Mouse (Mus musculus) retina, adult 2 months (tissue): ENCODE data around the gene Agpat2.

Experiments
- DNase-seq: peaks from one replicate; pipeline ENCODE4 v3.0.0-alpha.2; 2012; ENCODE audit warnings: low read depth, low spot score

Gene Agpat2

DNA sequence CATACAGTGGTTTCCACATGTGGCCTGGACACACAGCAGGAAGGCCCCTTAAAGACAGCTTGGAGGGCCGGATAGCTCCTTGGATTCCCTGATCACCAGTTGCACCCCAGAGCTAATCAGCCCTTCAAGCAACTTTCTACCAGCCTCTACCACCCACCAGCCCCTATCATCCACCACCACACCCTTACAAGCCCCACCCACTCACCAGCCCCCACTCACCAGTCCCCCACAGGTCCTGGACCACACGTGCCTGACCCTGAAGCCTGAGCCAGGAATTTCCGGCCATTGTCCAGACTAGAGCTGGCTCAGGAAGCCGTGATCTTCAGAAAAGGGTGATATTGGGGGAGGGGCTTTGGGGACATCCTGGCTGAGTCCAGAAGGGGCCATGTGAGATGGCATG lies 28.4 kb downstream of the Agpat2 start:
- DNase-seq, result no peak

DNA sequence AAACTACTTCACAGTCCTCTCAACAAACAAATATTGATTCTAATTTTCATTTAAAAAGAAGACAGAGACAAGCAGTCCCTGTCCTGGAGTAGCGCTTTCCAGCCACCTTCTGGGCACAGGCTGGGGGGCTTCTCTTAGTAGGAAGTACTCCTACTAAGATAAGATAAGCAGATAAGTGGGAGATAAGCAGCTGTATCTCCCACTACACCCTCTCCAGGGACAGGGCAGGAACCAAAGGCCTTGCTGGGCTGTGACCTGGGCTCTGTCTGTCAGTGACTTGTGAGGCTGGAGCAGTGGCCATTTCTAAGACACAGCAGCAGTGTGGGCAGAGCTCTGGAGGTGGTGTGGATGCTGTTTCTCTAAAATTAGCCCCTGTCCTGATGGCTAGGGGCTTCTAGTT lies 28.8 kb downstream of the Agpat2 start:
- DNase-seq, result no peak

DNA sequence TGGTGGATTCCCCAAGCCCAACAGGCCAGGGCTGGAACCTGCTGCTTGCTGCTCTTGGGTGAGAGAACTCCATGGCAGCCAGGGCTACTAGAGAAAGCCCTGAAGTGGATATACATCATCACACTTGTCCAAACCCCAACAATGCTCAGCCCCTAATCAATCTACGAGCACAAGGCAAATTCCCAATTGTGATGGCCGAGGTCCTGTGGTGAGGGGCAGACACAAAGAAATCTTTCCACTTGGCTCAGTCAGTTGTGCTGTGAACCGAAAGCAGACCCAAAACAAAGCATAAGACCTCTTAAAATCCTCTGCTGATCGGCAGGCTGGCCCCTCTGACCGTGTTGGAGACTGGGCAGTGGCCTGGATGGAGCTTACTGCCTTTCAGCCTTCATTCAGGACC lies 29.4 kb downstream of the Agpat2 start:
- DNase-seq, result no peak

DNA sequence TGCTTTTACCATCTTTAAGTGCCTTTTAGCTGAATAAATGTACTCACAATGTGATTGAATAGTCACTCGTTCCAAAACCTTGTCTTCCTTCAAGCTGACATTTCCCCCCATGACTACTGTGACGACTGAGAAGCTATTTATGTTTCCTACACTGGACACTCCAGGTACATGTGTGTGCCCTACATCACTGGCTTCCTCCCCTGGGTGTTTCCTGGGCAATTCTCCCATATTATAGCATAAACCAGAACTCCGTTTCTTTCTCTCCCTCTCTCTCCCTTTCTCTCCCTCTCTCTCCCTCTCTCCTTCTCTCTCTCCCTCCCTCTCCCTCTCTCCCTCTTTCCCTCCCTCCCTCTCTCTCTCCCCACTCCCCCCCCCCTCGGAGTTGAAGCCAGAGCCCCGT lies 30.4 kb downstream of the Agpat2 start:
- DNase-seq, result no peak

DNA sequence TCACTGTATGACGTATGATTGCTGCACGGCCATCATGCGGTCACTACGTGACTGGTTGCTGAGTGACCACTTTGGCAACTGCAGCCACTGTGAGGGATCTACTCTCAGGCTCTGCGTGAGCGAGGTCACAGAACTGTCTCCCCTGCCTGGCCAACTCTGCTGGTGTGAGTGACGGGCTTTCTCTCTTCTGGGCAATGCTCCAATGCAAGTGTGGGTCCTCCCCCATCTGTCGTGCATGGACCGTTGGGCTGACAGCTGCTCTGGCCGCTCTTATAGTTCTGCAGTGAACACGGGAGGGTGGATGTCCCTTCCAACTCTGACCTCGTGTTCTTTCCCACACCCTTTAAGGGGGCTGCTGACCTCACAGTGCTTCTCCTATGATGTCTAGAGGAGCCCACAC lies 30.8 kb downstream of the Agpat2 start:
- DNase-seq, result no peak

DNA sequence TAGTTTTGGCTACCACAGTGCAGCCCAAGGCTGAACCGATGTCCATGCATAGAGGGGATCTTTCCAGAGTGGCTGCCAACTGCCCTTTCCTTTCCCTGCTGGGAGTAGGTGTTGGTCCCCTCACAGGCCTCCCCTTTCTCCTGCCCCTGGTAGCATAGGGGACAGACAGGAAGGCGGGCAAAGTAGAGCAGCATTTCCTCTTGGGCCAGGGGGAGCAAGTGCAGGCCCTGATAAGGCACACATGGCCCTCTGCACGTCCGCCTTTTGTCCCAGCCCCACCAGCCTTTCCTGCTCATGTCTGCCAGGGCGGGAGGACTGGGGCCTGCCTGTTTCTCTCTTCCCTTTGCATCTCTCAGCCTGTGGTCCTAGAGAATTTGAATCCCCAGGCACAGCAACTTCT lies 32.4 kb downstream of the Agpat2 start:
- DNase-seq, result no peak

DNA sequence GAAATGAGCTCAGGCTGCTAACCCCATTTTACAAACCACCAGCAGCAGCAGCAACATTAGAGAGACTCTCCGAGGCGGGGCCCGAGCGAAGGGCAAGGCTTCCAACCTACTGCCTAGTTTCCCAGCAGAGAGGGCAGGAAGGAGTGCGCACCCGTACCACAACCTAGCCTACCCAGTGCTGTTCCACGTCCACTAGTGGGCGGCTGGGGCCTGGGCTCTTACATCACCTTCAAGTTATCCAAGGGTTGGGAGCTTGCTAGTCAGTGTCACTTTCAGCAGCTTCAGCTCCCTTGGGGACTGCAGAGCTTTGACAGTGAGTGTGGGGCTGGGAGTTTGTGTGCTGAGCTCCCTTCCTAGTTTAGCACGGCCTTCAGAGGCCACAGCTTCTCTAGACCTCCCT lies 32.8 kb downstream of the Agpat2 start:
- DNase-seq, result no peak

DNA sequence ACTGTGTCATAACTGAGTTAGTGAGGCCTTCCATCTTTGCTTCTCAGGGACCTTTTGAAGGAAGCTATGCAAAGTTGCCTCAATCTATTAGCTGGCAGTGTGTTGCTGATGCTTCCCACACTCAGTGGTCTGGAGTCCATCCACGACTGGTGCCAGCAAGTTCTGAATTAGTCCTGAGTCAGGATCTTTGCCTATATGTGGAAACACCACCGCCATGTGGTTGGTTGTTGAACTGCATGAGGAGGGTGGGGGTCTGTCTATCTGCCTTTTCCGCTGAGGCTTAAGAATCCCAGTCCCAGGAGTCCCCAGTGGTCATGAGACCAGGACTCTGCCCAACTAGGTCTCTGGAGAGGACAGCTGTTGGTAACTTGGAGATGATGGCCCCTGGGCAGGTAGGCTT lies 34.2 kb downstream of the Agpat2 start:
- no peak for DNase-seq

DNA sequence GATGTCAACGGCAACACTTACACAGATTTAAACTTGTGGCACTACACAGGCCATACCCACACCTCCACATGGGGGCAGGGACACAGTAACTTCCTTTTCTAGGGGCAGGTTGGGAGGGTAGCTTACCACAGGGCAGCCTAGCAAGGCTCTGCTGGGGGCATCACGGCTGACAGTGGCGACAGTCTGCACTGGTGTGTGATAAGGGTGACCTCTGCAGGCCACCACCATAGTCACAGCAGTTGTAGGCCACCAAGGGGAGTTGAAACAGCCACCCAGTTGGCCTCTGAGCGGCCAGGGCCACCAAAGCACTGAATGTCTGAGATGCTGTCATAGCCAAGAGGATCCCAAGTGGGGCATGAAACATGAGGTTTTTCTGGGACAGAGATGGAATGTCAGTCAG lies 38.0 kb downstream of the Agpat2 start:
- no peak for DNase-seq

DNA sequence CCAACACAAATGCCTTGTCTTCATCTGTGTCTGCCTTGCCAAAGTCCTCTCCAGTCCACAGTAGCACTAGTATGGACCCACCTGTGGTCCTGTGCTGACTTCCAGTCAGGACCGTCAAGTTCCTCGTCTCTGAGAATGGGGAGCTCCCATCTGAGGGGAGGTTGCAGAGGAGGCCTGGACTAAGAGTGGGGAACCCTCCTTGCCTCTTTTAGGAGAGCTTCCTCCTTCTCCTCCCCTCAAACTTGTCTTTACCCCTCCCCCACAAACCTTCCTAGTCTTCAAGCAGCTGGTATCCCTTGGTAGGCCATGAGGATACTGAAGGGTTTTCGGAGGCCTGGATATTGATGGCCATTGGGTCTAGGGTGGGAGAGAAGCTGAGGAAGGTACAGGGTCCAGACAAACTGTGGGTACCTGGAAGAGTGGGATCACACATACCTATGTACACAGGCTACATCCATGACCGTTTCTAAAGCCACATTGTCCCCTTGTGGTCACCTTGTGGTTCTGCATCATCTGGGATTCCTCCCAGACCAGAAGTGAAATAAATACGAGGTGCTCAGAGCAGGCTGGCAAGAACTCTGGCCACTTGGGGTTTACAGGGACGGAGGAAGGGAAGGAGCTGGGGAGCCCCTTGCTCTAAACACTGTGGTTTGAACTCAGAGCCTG lies 42.7 kb downstream of the Agpat2 start:
- DNase-seq, result no peak

DNA sequence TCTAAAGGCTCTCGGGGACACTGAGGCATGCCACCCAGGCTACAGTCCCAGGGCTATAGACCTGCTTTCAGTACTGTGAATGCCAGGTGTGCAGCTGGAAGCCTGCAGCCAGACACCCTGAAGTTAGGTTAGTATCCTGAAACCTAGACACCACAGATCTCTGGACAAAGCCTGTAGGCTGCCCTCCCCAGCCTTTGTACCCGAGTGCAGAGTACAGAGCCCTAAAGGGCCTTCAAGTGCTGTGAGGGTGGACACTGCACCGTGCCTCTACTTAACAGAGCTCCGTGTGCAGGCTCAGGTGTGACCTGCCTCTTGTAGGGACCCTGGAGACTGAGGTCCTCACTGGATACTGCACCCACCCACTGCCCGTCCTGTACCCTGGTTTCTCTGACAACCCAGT lies 43.7 kb downstream of the Agpat2 start:
- DNase-seq, result no peak

DNA sequence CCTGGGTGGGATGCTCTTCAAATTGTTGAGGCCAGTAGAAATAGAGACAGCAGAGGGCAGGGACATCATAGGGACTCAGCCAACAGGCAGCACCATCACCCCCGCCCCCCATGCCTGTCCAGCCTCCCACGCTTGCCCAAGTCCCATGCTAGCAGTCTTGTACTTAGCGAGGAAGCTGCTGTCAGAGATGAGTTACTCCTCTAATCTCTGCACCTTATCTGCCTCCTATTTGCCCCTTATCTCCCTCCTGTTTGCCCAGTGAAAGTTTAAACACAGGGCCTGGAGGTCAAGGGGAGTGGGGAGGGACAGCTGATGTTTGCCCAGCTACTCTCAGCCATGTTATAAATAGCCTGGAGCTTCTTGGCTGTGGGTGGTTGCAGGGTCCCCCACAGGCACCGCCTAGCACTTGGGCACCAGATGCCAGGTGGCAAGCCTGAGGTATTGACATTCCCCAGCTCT lies 47.7 kb downstream of the Agpat2 start:
- DNase-seq, result no peak

DNA sequence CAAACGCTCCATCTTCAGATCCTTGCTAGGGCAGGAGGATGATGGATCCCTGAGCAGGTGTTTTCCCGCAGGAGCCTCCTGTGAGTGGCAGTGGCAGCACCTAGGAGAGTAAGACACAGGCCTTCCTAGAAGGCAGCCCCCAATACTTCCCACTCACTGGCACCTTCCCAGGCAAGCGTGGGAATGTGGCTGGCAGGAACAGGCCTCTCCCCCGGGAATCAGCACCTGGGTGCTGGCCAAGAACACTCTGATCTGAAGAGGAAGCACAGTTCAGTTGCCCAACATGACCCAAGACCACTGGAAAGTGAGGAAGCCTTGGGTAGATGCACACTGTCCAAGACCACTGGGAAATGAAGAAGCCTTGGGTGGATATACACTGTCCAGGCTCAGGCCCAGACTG lies 49.1 kb downstream of the Agpat2 start:
- DNase-seq, result no peak

DNA sequence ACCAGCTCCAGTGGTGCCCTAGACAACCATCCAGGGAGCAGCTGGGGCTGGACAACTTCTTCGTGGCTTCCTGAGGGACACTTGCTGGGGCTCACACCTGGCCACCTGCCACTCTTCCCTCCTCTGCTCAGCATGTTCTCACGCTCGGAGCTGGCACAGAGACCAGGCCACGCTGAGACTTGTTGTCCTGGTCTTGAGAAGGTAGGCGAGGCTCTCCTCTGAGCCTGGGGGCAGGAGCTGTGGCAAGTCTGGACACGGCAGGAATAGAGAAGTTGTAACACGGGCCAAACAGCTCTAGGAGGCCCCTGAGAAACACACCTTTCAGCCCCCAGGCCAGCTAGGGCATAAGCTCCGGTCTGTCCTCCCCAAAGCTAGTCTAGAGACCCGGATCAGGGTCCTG lies 50.3 kb downstream of the Agpat2 start:
- DNase-seq, result no peak

DNA sequence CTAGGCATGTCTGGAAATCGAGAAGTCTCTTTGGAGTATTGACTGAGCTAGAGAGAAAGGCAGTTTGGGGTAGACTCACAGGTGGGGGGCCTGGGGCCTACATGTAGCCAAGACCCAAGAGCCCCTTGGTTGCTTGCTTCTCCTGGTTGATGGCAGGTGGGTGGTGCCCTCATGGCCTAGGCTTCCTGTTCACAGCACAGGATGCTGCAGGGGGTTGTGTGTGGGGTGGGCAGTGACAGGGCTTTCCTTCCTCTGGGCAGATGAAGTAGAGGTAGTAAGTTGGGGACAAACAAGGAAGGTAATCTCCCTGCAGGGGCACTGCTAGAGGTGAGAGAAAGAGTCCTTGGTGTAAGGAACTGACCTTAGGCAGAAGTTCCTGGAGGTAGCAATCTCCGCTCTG lies 52.2 kb downstream of the Agpat2 start:
- no peak for DNase-seq

DNA sequence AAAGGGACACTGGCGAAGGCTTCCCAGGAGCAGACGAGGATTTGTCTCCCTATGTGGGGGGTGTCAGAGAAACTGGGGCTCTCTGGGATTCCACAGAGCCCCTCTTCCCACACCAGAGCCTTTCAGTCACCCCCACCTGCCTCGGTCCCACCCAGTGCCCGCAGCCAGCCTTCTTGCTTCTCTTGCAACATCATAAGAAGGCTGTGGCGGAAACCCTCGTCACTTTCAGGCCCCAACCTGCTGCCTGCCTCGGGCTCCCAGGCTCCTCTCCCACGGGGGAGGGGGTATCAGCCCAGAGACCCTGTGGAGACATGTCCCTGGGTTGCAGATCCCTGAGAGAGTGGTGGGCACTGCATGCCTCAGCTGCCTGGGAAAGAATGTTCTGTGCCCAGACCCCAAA lies 52.8 kb downstream of the Agpat2 start:
- no peak for DNase-seq

DNA sequence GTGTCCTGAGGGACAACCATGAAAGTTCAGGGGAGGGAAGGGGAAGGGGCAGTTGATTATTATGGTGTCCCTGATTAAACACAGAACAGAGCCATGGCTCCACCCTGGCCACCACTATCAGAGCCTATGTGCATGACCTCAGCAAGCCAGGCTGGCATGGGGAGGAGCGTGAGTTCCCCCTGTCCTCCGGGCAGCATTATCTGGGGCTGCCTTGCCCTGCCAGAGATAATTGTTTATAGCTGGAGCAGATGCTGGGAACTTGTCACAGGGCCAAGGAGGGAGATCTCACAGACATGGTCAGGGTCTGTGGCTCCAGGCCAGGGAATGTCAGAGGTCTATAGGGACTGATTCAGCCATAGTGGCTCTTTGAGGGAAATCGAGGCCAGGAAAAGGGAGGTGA lies 53.4 kb downstream of the Agpat2 start:
- no peak for DNase-seq

DNA sequence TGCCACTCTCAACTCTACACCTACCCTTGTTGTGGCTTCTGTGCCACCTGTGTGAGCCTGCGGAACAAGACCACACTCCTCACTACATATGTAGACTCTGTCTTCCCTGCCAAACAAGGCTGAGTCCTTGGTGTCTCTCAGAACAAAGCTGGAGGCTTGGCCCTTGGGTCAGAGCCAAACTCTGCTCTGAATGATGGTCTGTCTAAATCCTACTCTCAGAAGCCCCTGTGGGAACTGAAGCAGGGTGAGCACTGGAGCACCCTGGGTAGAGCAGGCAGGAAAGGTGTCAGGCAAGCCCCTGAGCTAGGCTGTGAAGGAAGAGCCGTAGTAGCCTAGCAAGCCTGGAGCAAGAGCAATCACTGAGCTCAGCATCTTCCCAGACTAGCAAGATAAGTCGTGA lies 54.0 kb downstream of the Agpat2 start:
- DNase-seq, result no peak

DNA sequence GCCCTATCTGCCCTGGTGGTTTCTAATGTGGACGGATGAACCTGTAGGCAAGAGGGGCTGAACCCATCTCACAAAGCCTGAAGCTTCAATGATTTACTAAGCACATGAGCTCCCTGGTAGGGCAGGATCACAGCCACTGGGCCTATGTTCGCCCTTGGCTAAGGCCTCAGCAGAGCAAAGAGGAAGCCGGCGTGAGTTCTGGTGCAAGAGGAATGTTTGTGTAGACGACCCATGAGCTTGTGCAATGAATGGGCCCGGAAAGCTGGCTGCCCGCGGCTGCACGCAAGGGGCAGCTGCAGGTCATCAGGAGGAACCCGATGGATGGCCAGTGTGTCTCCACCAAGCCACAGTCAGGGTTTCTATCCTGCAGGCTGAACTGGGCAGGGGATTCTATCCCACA lies 54.4 kb downstream of the Agpat2 start:
- DNase-seq, result no peak

DNA sequence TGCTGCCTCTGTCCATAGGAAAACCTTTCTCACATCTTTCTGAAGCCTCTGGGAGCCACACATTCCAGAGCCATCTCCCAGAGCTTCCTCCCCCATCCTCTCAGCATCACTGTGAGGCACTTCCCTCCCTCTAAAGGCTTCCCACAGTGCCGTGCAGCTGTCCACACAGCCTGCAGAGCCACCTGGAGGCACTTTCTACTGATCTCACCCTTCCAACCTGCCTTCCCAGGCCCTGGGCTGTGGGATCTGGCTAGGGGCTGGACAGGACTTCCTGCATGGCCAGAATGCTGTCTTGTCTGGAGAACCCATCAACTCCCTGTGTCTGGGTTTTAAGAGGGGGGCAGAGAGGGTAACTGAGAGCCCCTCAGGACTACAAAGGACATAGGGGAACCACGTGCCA lies 56.7 kb downstream of the Agpat2 start:
- no peak for DNase-seq

DNA sequence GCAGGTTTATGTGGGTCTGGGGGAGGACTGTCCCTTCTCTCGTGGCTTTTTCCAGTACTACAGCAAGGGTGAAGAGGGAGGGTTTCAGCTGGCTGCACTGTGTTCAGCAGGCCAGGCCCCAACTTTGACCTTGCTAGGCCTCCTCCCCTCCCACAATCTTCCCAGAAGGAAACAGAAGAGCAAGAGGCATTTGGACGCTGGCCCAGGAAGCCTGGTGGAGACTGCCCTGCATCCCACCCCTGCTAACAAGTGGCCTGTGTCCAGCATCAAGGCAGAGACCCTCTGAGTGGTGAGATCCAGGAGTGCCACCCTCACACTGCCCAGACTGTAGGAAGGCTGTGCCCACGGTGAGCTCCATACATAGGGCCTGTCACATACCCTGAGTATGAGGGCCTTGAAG lies 60.0 kb downstream of the Agpat2 start:
- no peak for DNase-seq

DNA sequence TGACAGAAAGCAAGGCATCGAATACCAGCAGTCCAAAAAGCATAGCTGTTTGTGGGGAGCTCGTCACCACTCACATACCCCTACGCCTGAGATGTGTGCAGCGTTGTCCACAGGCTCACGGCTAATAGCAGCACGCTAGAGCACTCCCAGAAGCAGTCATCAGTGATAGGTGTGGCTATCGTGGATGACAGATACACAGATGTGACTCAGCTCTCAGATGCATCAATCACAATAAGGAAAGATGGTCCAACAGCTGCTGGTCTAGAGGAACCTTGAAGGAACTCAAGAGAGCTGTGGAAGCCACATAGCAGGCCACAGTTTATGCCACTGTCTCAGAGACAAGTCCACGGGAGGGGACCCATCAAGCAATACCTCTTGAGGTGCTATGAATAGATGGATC lies 60.4 kb downstream of the Agpat2 start:
- DNase-seq, result no peak

DNA sequence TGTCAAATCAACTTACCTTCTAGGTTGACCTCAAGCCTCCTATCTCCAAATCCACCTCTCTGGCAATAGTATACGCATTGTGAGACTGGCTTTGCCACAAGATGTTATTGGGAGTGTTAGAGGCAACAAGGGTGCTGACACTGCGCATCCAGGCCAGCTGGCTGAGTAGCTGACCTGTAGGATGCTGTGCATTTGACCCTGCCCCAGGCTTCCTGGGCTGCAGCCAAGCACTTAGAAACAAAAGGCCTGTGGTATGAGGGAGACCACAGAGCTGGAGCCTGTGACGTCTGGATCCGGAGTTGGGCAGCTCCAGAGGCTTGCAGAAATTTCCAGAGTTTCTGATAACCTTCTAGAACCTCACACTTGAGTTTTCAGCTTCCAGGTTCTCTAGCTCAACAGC lies 61.1 kb downstream of the Agpat2 start:
- DNase-seq, result no peak
